Mouse (Mus musculus): ENCODE measurements at regions not wholly inside any gene's neighbourhood (a gene's known extent, or its start where the extent isn't known, plus 50 kb on each side); places are given as distances from the start of the nearest gene placed in this dataset.

DNA sequence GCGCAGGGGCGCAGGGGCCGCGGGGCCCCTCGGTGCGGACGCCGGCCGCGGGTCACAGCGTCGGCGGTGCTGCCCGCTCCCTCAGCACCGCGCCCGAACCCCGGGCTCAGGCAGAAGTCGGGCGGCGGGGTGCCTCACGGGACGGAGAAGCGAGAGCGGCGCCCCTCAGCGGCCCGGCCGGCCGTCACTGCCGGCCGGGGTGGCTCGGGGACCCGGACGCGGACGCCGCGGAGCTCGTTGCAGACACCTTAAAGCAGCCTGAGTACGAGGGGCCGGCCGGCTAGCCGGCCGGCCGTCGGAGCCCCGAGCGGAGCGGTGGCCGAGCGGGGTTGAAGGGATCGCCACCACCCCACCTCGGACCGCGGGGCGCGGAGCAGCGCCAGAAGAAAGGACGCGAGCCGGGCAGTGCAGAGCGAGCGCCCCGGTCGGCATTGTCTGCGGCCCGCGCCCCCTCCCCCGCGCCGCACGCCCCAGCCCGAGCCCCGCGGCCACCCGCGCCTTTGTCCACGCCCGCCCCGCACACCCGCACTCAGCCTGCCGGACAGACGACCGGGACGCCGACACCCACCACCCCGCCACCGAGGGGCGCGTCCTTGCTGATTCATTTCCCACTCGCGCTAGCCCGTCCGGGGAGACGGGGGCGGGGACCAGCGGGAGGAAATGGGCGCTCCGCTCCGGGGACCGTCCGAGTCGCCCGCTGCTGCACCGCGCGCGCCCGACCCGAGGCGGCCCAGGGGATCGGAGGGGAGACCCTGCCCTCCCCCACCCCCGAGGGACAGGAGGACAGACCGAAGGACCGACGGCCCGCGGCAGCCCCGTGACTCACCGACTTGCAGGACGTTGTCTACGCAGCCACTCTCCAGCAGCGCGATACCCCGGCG, 155.4 kb upstream of the Smim15 start:
- TF ChIP-seq POLR2A (IDR thresholded peaks at IDR 0.05; ENCODE audit: insufficient read depth, low read depth, low read length) (no peak), CTCF (IDR thresholded peaks at IDR 0.05; ENCODE audit: insufficient read depth, low read depth, low read length) (no peak)
